Mouse (Mus musculus): ENCODE measurements at regions not wholly inside any gene's neighbourhood (a gene's known extent, or its start where the extent isn't known, plus 50 kb on each side); places are given as distances from the start of the nearest gene placed in this dataset.

DNA sequence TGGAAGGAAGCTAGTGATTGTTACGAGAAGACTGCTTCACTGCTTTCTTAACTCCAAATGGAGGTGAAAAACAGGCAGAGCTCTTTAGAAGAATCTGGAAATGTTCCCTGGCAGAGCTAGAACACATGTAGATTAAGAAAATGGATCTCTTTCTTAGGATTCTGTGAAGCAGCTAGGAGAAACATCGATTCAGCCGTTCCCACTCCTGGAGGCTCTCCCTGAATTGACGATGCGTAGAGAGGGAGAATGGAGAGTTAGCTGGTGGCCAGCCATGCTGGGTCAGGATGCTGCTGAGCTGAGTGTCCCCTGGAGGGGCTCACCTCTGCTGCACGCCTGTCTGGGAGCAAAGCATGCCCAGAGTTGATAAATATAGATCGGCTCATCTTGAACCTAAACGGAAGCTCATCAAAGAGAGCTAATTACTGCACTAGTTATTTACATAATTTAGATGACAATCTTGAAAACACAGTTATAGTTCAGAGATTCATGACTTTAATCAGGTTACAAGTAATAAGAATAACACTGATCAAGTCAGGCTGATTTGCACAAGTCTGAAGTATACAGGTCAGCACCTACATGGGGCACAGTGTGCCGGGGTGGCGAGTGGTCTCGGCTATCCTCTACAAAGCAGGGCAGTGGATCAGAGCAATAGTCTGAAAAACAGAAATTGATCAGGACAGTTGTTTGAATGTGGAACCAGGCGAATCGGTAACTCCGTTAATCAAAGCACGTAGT lies 273.0 kb downstream of the Rngtt start:
- TF ChIP-seq CTCF (IDR thresholded peaks at IDR 0.05; ENCODE audit: extremely low read depth, insufficient read length, insufficient replicate concordance, low read depth, low read length) (no peak), POLR2A (IDR thresholded peaks at IDR 0.05; ENCODE audit: low read depth, low read length) (no peak)

Measured in small intestine, adult 2 months (tissue).